Mouse (Mus musculus) olfactory bulb, adult 2 months (tissue): Measurements from ENCODE around the gene Ddah1.

Source experiments
- CTCF ChIP-seq: fragments of 200-500 bp; IDR thresholded peaks from 2 replicates; pipeline ENCODE4 v1.5.1; 2012; ENCODE audit warnings: low read depth, mild to moderate bottlenecking, low read length, moderate library complexity; ENCODE audit not compliant: insufficient read depth
- POLR2A ChIP-seq: fragments of 200-500 bp; IDR thresholded peaks from 2 replicates; pipeline ENCODE4 v1.6.1; 2012; ENCODE audit warnings: mild to moderate bottlenecking, low read depth, low read length, moderate library complexity; ENCODE audit not compliant: insufficient read depth

DNA sequence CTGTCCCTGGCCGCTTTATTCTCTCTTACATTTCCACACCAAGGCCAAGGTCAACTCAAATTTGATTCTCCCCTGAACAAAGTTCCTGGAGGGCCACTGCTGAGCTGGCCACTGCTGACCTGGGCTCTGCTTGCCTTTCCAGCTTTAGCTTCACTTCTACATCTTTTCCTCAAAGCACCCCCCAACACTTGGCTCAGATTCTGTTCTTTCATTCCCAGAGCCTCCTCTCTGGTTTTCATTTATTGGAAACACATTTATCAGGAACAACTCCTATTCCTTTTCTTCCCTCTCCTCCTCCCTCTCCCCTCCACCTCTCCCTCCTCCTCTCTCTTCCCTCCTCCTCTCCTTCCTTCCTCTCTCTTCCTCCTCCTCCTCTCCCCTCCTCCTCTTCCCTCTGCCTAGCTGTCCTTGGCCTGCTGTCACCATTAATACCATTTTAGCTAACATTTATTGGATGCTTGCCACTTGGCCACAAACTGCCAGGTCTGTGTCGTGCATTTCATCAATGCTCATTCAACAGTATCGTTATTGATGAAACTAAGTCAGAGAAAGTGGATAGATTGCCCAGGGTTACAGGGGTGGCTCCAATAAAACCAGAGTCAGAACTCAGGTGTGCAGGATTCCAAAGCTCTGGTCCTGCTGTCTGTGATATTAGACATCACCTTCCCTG lies 3.2 kb downstream of the Ddah1 start:
- TF ChIP-seq CTCF (no peak), POLR2A (no peak)
